Mouse (Mus musculus): Measurements from ENCODE around the gene Srebf1. TPM values are rescaled to one million over a fixed set of nuclear protein-coding genes. Genes with fewer than 3 reads are reported as not detected.

Gene Srebf1
- polyA plus RNA-seq, 1 experiment from 2014 or later, result 88.1 TPM

- peak; percentile 98 for TF ChIP-seq CTCF (IDR thresholded peaks at IDR 0.05; ENCODE audit: low read depth)
- Histone ChIP-seq H3K27me3 (replicated peaks; ENCODE audit: control insufficient read depth, insufficient read depth, low read length) (no peaks in the 10 kb centered on the region), H3K9ac (ENCODE audit: low read depth, low read length) (no peak overlapping the region), H3K4me2 (replicated peaks; ENCODE audit: low read depth) (no peak overlapping the region), H3K27ac (ENCODE audit: low read depth, low read length) (peak overlapping the region; percentile 50; the same call in 1 of the 2 replicates), H3K36me3 (ENCODE audit: control insufficient read depth, insufficient read depth) (peaks cover 84% of the 10 kb centered on the region), H3K4me3 (ENCODE audit: low read depth, low read length) (no peak overlapping the region), H3K9me3 (ENCODE audit: control insufficient read depth) (peaks cover 3% of the 10 kb centered on the region; the same call in 1 of the 2 replicates), H3K4me1 (replicated peaks; ENCODE audit: control insufficient read depth, insufficient read depth, low read length) (0 out of 2 replicates have a peak, but pooled peaks cover 2% of the 10 kb centered on the region)
- 26% methylated on average over 18 of the region's 18 CpGs for WGBS
- peak; percentile 31 for ATAC-seq
Observed at GRCm38 (mm10) chr11:60199702-60200184, 22.6 kb downstream of the Srebf1 start.

DNA sequence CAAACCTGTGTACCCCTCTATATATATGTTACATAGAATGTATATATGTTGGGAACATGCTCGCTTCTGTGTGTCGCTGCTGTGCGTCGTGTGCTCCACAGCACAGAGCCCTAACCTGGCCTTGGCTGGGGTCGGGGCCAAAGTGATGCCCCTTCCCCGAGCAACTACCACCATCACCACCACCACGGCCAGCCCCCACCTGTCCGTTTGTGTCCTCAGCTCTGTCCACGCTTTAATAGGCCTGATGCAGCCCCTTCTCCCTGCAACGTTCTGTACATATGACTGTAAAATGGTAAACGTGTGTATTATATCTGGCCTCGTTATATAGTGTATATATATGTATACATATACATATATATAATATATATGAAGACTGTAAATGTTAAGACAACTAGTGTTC, 23.7 kb downstream of the Srebf1 start:
- Histone ChIP-seq H3K27ac (ENCODE audit: low read depth, low read length) (no peak overlapping the region), H3K4me3 (ENCODE audit: low read depth, low read length) (no peak overlapping the region), H3K9ac (ENCODE audit: low read depth, low read length) (no peak overlapping the region), H3K4me2 (replicated peaks; ENCODE audit: low read depth) (no peak overlapping the region), H3K27me3 (replicated peaks; ENCODE audit: control insufficient read depth, insufficient read depth, low read length) (no peaks in the 10 kb centered on the region), H3K9me3 (ENCODE audit: control insufficient read depth) (peaks cover 4% of the 10 kb centered on the region; the same call in 1 of the 2 replicates), H3K4me1 (replicated peaks; ENCODE audit: control insufficient read depth, insufficient read depth, low read length) (0 out of 2 replicates have a peak, but pooled peaks cover 2% of the 10 kb centered on the region), H3K36me3 (ENCODE audit: control insufficient read depth, insufficient read depth) (peaks cover 84% of the 10 kb centered on the region)
- 85% methylated on average over 12 of the region's 12 CpGs for WGBS
- TF ChIP-seq CTCF (IDR thresholded peaks at IDR 0.05; ENCODE audit: low read depth), result no peak
- ATAC-seq, result no peak

DNA sequence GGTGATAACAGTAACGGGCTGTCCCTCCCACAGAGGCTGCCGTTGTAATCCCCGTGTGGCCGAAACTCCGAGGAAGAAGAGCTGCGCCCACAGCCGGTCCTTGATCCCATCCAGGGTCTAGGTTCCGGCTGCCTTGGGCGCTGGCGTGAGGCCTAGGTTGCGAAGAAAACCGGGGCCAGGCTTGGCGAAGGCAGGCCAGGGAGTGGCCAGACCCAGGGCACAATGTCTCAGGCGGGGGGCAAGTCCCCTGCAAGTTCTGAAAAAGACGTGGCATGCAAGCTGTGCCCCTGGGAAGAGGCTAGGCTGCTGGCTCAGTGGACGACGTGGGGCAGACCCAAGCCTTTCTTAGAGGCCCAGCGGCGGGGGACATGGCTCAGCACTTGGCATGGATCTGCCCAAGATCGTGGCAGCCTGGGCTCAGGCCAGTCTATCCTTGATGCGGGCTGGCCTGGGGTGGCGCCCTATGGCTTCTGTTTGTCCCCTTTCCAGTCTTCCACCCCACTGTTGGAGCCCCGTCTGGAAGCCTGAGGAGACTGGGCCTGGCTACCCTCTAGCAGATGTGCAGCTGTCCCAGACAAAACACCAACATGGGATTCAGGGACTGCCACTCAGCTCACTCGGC, 24.3 kb downstream of the Srebf1 start:
- Histone ChIP-seq H3K4me3 (ENCODE audit: low read depth, low read length) (no peak overlapping the region), H3K27me3 (replicated peaks; ENCODE audit: control insufficient read depth, insufficient read depth, low read length) (no peaks in the 10 kb centered on the region), H3K4me1 (replicated peaks; ENCODE audit: control insufficient read depth, insufficient read depth, low read length) (0 out of 2 replicates have a peak, but pooled peaks cover 2% of the 10 kb centered on the region), H3K9ac (ENCODE audit: low read depth, low read length) (no peak overlapping the region), H3K27ac (ENCODE audit: low read depth, low read length) (no peak overlapping the region), H3K9me3 (ENCODE audit: control insufficient read depth) (peaks cover 4% of the 10 kb centered on the region; the same call in 1 of the 2 replicates), H3K4me2 (replicated peaks; ENCODE audit: low read depth) (no peak overlapping the region), H3K36me3 (ENCODE audit: control insufficient read depth, insufficient read depth) (peaks cover 83% of the 10 kb centered on the region)
- WGBS, result 72% methylated on average over 24 of the region's 24 CpGs
- no peak for ATAC-seq
- TF ChIP-seq CTCF (IDR thresholded peaks at IDR 0.05; ENCODE audit: low read depth), result no peak

DNA sequence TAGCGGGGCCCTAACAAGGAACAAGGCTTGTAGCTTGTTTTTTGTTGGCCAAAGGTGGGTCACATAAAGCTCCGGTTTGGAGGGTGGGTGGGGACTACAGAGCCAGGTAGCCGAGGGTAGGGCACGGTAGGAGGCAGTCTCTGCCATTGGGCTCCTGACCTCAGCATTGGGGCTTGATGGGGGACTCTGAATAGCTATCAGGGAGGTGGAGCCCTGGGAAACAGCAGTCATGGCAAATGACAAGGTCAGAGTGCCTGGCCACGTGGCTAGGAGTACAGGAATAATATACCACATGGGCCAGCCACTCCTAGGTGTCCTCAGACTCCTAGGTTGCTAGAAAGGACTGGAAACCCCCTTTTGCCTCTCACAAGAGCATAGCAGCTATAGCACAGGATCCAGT, 26.0 kb downstream of the Srebf1 start:
- no peak overlapping the region for H3K4me2 ChIP-seq (replicated peaks; ENCODE audit: low read depth)
- no peak overlapping the region for H3K9ac ChIP-seq (ENCODE audit: low read depth, low read length)
- H3K4me3 ChIP-seq (ENCODE audit: low read depth, low read length), result no peak overlapping the region
- H3K4me1 ChIP-seq (replicated peaks; ENCODE audit: control insufficient read depth, insufficient read depth, low read length), result 0 out of 2 replicates have a peak, but pooled peaks cover 2% of the 10 kb centered on the region
- H3K9me3 ChIP-seq (ENCODE audit: control insufficient read depth), result peaks cover 4% of the 10 kb centered on the region; the same call in 1 of the 2 replicates
- ATAC-seq, result peak; percentile 33; the same call in 1 of the 2 replicates
- peak overlapping the region; percentile 46 for H3K27ac ChIP-seq (ENCODE audit: low read depth, low read length)
- H3K27me3 ChIP-seq (replicated peaks; ENCODE audit: control insufficient read depth, insufficient read depth, low read length), result no peaks in the 10 kb centered on the region
- WGBS, result 43% methylated on average over 5 of the region's 5 CpGs
- peaks cover 67% of the 10 kb centered on the region for H3K36me3 ChIP-seq (ENCODE audit: control insufficient read depth, insufficient read depth)
- TF ChIP-seq CTCF (IDR thresholded peaks at IDR 0.05; ENCODE audit: low read depth), result 0 out of 2 replicates have a peak, but pooled peaks have one; percentile 9

DNA sequence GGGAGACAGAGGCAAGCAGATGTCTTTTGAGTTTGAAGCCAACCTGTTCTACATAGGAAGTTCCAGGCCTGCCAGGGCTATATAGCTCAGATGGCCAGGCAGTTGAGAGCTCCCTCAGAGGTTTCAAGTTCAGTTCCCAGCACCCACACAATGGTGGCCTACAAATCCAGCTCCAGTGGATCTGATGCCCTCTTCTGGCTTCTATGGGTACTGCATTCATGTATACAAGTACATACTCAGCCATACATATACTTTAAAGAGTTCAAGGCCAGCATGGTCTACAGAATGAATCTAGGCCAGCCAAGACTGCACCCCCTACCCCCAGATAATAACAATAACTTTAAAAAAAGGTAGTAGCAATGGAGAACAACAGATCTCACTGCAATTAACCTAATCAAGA, 27.3 kb downstream of the Srebf1 start:
- no peak for ATAC-seq
- peaks cover 67% of the 10 kb centered on the region for H3K36me3 ChIP-seq (ENCODE audit: control insufficient read depth, insufficient read depth)

GRCm38 (mm10) chr11:60193556-60193955, 28.8 kb downstream of the Srebf1 start:
- TF ChIP-seq CTCF (IDR thresholded peaks at IDR 0.05; ENCODE audit: low read depth), result no peak
- 0 out of 2 replicates have a peak, but pooled peaks cover 6% of the 10 kb centered on the region for H3K4me1 ChIP-seq (replicated peaks; ENCODE audit: control insufficient read depth, insufficient read depth, low read length)
- no peak for ATAC-seq
- peaks cover 68% of the 10 kb centered on the region for H3K36me3 ChIP-seq (ENCODE audit: control insufficient read depth, insufficient read depth)
- WGBS, result 91% methylated on average over 4 of the region's 4 CpGs
- no peak overlapping the region for H3K9ac ChIP-seq (ENCODE audit: low read depth, low read length)
- no peak overlapping the region for H3K4me3 ChIP-seq (ENCODE audit: low read depth, low read length)
- no peak overlapping the region for H3K27ac ChIP-seq (ENCODE audit: low read depth, low read length)
- H3K4me2 ChIP-seq (replicated peaks; ENCODE audit: low read depth), result no peak overlapping the region
- H3K9me3 ChIP-seq (ENCODE audit: control insufficient read depth), result peaks cover 4% of the 10 kb centered on the region; the same call in 1 of the 2 replicates
- H3K27me3 ChIP-seq (replicated peaks; ENCODE audit: control insufficient read depth, insufficient read depth, low read length), result no peaks in the 10 kb centered on the region

More for the DNA sequence above, 27.3 kb downstream of the Srebf1 start:
- Histone ChIP-seq H3K27me3 (replicated peaks; ENCODE audit: control insufficient read depth, insufficient read depth, low read length) (no peaks in the 10 kb centered on the region), H3K4me3 (ENCODE audit: low read depth, low read length) (no peak overlapping the region), H3K9ac (ENCODE audit: low read depth, low read length) (no peak overlapping the region), H3K4me2 (replicated peaks; ENCODE audit: low read depth) (no peak overlapping the region), H3K4me1 (replicated peaks; ENCODE audit: control insufficient read depth, insufficient read depth, low read length) (0 out of 2 replicates have a peak, but pooled peaks cover 2% of the 10 kb centered on the region), H3K27ac (ENCODE audit: low read depth, low read length) (no peak overlapping the region), H3K9me3 (ENCODE audit: control insufficient read depth) (peaks cover 4% of the 10 kb centered on the region; the same call in 1 of the 2 replicates)
- TF ChIP-seq CTCF (IDR thresholded peaks at IDR 0.05; ENCODE audit: low read depth), result peak; percentile 72
